Mouse (Mus musculus): ENCODE measurements around the gene Sult5a1. TPM values are rescaled to one million over a fixed set of nuclear protein-coding genes. Genes with fewer than 3 reads are reported as not detected.

Sult5a1 gene
- polyA plus RNA-seq, 1 experiment from 2014 or later, result 13.9 TPM

DNA sequence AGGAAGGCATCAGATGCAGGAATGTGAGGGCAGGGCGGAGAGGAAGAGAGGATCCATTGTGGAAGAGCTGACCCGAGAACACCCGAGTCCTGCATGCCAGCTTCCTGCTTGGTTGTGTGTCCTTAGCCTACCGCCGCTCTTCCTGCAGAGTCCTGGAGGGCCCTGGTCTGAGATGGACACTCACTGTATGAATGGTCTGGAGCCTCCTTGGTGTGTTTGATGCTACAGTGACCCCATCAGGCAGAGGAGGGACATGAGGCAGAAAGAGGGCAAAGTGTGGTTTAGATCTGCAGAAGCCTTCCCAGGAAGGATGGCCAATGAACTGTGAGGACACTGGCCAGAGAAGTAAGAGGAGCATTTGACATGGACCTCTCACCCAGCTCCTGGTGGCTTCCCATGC lies 2.9 kb downstream of the Sult5a1 start:
- Histone ChIP-seq H3K9me3 (replicated peaks; ENCODE audit: low read length) (no peaks in the 10 kb centered on the region), H3K36me3 (ENCODE audit: insufficient read depth, low read length) (no peaks in the 10 kb centered on the region), H3K27ac (no peak overlapping the region), H3K4me1 (replicated peaks; ENCODE audit: insufficient read depth, low read length) (peaks cover 7% of the 10 kb centered on the region), H3K27me3 (ENCODE audit: insufficient read depth, low read length) (no peaks in the 10 kb centered on the region), H3K4me3 (replicated peaks; ENCODE audit: low read depth, low read length) (no peak overlapping the region), H3K4me2 (ENCODE audit: low read length) (no peak overlapping the region), H3K9ac (ENCODE audit: low read depth, low read length) (no peak overlapping the region)
- no peak for ATAC-seq (replicated peaks; ENCODE audit: low FRiP score, low read depth)
- DNase-seq (ENCODE audit: low spot score), result peak; percentile 62
- 68% methylated on average over 5 of the region's 5 CpGs for WGBS
- peak; percentile 72 for TF ChIP-seq CTCF (IDR thresholded peaks at IDR 0.05; ENCODE audit: low read depth)

DNA sequence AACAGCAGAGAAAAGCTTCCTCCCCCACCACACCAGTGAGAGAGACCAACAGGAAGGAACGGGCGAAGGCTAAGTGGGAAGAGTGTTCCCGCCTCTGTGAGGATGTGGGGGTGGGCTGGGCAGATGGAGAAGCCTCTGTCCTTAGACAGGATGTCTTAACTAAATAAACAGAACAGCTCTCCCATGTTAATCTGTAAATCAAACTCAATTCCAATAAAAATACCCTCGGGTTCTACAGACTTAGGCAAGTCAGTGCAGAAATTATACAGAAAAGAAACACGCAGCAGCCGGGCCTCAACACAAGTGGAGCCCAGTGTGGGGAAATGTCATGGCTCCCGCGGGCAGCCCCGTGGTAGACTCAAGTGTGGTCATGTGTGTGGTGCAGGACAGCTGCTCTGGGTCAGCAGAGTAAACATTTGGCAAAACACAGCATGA lies 7.4 kb downstream of the Sult5a1 start:
- Histone ChIP-seq H3K27me3 (ENCODE audit: insufficient read depth, low read length) (no peaks in the 10 kb centered on the region), H3K4me2 (ENCODE audit: low read length) (no peak overlapping the region), H3K9ac (ENCODE audit: low read depth, low read length) (no peak overlapping the region), H3K4me3 (replicated peaks; ENCODE audit: low read depth, low read length) (no peak overlapping the region), H3K36me3 (ENCODE audit: insufficient read depth, low read length) (no peaks in the 10 kb centered on the region), H3K27ac (peak overlapping the region; percentile 20), H3K4me1 (replicated peaks; ENCODE audit: insufficient read depth, low read length) (no peaks in the 10 kb centered on the region), H3K9me3 (replicated peaks; ENCODE audit: low read length) (no peaks in the 10 kb centered on the region)
- peak; percentile 84 for DNase-seq (ENCODE audit: low spot score)
- WGBS, result 37% methylated on average over 9 of the region's 9 CpGs
- TF ChIP-seq CTCF (IDR thresholded peaks at IDR 0.05; ENCODE audit: low read depth), result no peak
- no peak for ATAC-seq (replicated peaks; ENCODE audit: low FRiP score, low read depth)

DNA sequence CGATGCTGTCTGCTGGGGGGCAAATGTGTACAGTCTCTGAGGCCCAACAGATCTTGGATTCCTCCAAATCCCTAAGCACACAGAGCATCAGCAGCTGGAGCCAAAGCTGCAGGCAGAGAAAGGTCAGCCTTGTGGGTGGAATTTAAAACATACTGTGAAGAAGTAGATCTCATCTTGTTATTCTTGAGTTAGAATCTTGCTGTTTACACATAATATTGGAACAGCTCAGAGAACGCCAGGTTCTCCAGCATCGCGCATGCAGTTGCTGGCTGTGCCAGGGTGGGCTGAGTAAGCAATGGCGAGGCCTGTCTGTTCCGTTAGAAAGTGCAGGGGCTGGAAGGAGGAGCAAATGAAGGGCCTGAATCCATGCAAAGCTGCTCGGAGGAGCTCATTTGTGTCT lies 11.7 kb downstream of the Sult5a1 start:
- WGBS, result 71% methylated on average over 7 of the region's 7 CpGs
- Histone ChIP-seq H3K4me1 (replicated peaks; ENCODE audit: insufficient read depth, low read length) (no peaks in the 10 kb centered on the region; the same call in 1 of the 2 replicates), H3K4me3 (replicated peaks; ENCODE audit: low read depth, low read length) (no peak overlapping the region), H3K9ac (ENCODE audit: low read depth, low read length) (no peak overlapping the region), H3K27ac (peak overlapping the region; percentile 25; the same call in 1 of the 2 replicates), H3K36me3 (ENCODE audit: insufficient read depth, low read length) (no peaks in the 10 kb centered on the region), H3K9me3 (replicated peaks; ENCODE audit: low read length) (no peaks in the 10 kb centered on the region), H3K4me2 (ENCODE audit: low read length) (no peak overlapping the region), H3K27me3 (ENCODE audit: insufficient read depth, low read length) (no peaks in the 10 kb centered on the region)
- ATAC-seq (replicated peaks; ENCODE audit: low FRiP score, low read depth), result no peak
- TF ChIP-seq CTCF (IDR thresholded peaks at IDR 0.05; ENCODE audit: low read depth), result no peak
- DNase-seq (ENCODE audit: low spot score), result peak; percentile 57

DNA sequence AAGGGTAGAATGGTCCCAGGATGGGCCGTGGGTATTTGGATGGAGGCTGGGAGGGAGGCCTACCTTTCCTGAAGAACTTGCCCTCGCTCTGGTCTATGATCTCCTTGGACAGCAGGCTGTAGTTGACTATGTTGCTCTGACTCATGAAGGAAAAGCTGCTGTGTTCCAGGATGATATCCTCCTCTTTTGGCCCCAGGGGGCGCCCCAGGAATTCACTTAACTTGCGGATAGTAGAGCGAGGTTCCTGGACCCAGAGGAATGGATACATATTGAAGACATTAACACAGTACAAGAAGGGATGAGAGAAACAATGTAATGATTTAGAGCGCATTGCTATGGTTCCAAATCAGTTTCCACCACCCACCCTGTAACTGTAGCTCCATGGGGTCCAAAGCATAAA lies 12.8 kb downstream of the Sult5a1 start:
- no peak overlapping the region for H3K4me3 ChIP-seq (replicated peaks; ENCODE audit: low read depth, low read length)
- H3K27me3 ChIP-seq (ENCODE audit: insufficient read depth, low read length), result no peaks in the 10 kb centered on the region
- WGBS, result 59% methylated on average over 6 of the region's 6 CpGs
- ATAC-seq (replicated peaks; ENCODE audit: low FRiP score, low read depth) (no peak), DNase-seq (ENCODE audit: low spot score) (peak; percentile 79)
- no peaks in the 10 kb centered on the region for H3K36me3 ChIP-seq (ENCODE audit: insufficient read depth, low read length)
- H3K9ac ChIP-seq (ENCODE audit: low read depth, low read length), result no peak overlapping the region
- no peak overlapping the region for H3K4me2 ChIP-seq (ENCODE audit: low read length)
- no peaks in the 10 kb centered on the region; the same call in 1 of the 2 replicates for H3K4me1 ChIP-seq (replicated peaks; ENCODE audit: insufficient read depth, low read length)
- H3K9me3 ChIP-seq (replicated peaks; ENCODE audit: low read length), result no peaks in the 10 kb centered on the region
- no peak overlapping the region for H3K27ac ChIP-seq
- peak; percentile 65 for TF ChIP-seq CTCF (IDR thresholded peaks at IDR 0.05; ENCODE audit: low read depth)

GRCm38 (mm10) chr8:123141741-123142462 lies 16.2 kb downstream of the Sult5a1 start:
- no peak for TF ChIP-seq CTCF (IDR thresholded peaks at IDR 0.05; ENCODE audit: low read depth)
- 66% methylated on average over 14 of the region's 14 CpGs for WGBS
- Histone ChIP-seq H3K27ac (peak overlapping the region; percentile 71), H3K36me3 (ENCODE audit: insufficient read depth, low read length) (no peaks in the 10 kb centered on the region), H3K4me3 (replicated peaks; ENCODE audit: low read depth, low read length) (no peak overlapping the region), H3K4me1 (replicated peaks; ENCODE audit: insufficient read depth, low read length) (peaks cover 15% of the 10 kb centered on the region; the same call in 1 of the 2 replicates), H3K4me2 (ENCODE audit: low read length) (no peak overlapping the region), H3K27me3 (ENCODE audit: insufficient read depth, low read length) (no peaks in the 10 kb centered on the region), H3K9me3 (replicated peaks; ENCODE audit: low read length) (no peaks in the 10 kb centered on the region), H3K9ac (ENCODE audit: low read depth, low read length) (no peak overlapping the region)
- DNase-seq (ENCODE audit: low spot score) (peak; percentile 85), ATAC-seq (replicated peaks; ENCODE audit: low FRiP score, low read depth) (no peak)

DNA sequence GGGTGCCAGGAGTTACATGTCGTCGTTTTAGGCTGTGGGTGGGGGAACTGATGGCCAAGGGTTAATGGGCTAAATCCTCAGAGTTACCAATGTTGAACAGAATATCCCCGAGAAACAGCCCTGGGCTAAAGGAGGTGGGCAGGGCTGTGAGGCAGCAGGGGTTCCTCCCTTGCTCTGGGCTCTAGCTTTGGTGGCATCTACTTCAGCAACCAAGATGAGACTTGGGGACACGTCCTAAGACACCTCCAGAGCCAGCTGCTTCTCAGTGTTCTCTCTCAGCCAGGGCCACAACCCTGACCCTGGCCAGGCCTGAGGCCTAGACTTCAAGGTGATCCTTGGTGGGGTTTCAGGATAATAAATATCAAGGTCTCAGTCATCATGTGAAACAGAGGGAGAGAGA lies 19.4 kb downstream of the Sult5a1 start:
- ATAC-seq (replicated peaks; ENCODE audit: low FRiP score, low read depth) (no peak), DNase-seq (ENCODE audit: low spot score) (no peak)
- no peaks in the 10 kb centered on the region for H3K36me3 ChIP-seq (ENCODE audit: insufficient read depth, low read length)
- H3K27me3 ChIP-seq (ENCODE audit: insufficient read depth, low read length), result no peaks in the 10 kb centered on the region
- 52% methylated on average over 4 of the region's 4 CpGs for WGBS
- no peak overlapping the region for H3K9ac ChIP-seq (ENCODE audit: low read depth, low read length)
- no peak overlapping the region for H3K27ac ChIP-seq
- H3K4me3 ChIP-seq (replicated peaks; ENCODE audit: low read depth, low read length), result no peak overlapping the region
- H3K9me3 ChIP-seq (replicated peaks; ENCODE audit: low read length), result no peaks in the 10 kb centered on the region
- peaks cover 15% of the 10 kb centered on the region; the same call in 1 of the 2 replicates for H3K4me1 ChIP-seq (replicated peaks; ENCODE audit: insufficient read depth, low read length)
- no peak overlapping the region for H3K4me2 ChIP-seq (ENCODE audit: low read length)
- TF ChIP-seq CTCF (IDR thresholded peaks at IDR 0.05; ENCODE audit: low read depth), result no peak
